Mouse (Mus musculus) kidney, postnatal 0 days (tissue): ENCODE measurements at regions not wholly inside any gene's neighbourhood (a gene's known extent, or its start where the extent isn't known, plus 50 kb on each side); places are given as distances from the start of the nearest gene placed in this dataset.
A peak's percentile ranks its signal among the peaks of the same experiment; 100 is the strongest.

Experiments
- ATAC-seq: fragments of 200-750 bp; cut with Nextera tagmentation; replicated peaks from 2 replicates; pipeline ENCODE4 v1.8.0; 2017; ENCODE audit warnings: low read depth, moderate number of reproducible peaks, moderate TSS enrichment, moderate library complexity; ENCODE audit not compliant: low FRiP score
- DNase-seq: peaks from one replicate; pipeline ENCODE4 v3.0.0-alpha.2; 2016; ENCODE audit warnings: low spot score
- H3K27ac ChIP-seq: fragments of 300-500 bp; sonication (generic); 2 replicates; pipeline ENCODE4 v1.5.1; 2014; ENCODE audit warnings: mild to moderate bottlenecking
- H3K27me3 ChIP-seq: fragments of 300-500 bp; sonication (generic); 2 replicates; pipeline ENCODE4 v1.6.1; 2014; ENCODE audit warnings: low read length, mixed read lengths; ENCODE audit not compliant: insufficient read depth
- H3K36me3 ChIP-seq: fragments of 300-500 bp; sonication (generic); 2 replicates; pipeline ENCODE4 v1.6.1; 2014; ENCODE audit warnings: low read length, mixed read lengths; ENCODE audit not compliant: insufficient read depth
- H3K4me1 ChIP-seq: fragments of 300-500 bp; sonication (generic); replicated peaks from 2 replicates; pipeline ENCODE4 v1.6.1; 2014; ENCODE audit warnings: antibody characterized with exemption, low read length, mixed read lengths; ENCODE audit not compliant: insufficient read depth
- H3K4me2 ChIP-seq: fragments of 300-500 bp; sonication (generic); 2 replicates; pipeline ENCODE4 v1.6.1; 2014; ENCODE audit warnings: mild to moderate bottlenecking, low read length, moderate library complexity, mixed read lengths
- H3K4me3 ChIP-seq: fragments of 300-500 bp; sonication (generic); replicated peaks from 2 replicates; pipeline ENCODE4 v1.5.1; 2014; ENCODE audit warnings: low read depth, low read length
- H3K9ac ChIP-seq: fragments of 300-500 bp; sonication (generic); 2 replicates; pipeline ENCODE4 v1.6.1; 2014; ENCODE audit warnings: low read depth, low read length
- H3K9me3 ChIP-seq: fragments of 300-500 bp; sonication (generic); replicated peaks from 2 replicates; pipeline ENCODE4 v1.6.1; 2016; ENCODE audit warnings: low read length, inconsistent platforms, mixed read lengths
- CTCF ChIP-seq: IDR thresholded peaks from 2 replicates; pipeline ENCODE4 v1.5.1; 2016; ENCODE audit warnings: antibody characterized with exemption, low read depth, mild to moderate bottlenecking, moderate library complexity
- WGBS: fragments of 180-500 bp; shearing (Covaris S2); extraction: QIAGEN DNeasy Blood & Tissue Kit; methylation state at CpG from one replicate; pipeline ENCODE4 v1.1.7; 2014; 5-methylcytosine and 5-hydroxymethylcytosine counted together

GRCm38 (mm10) chr12:26191982-26192576, 223.0 kb downstream of the Rnf144a start:
- no peak overlapping the region for H3K4me2 ChIP-seq
- H3K4me1 ChIP-seq = no peaks in the 10 kb centered on the region
- no peak overlapping the region for H3K27ac ChIP-seq
- no peak overlapping the region for H3K4me3 ChIP-seq
- no peak for DNase-seq
- no peak for TF ChIP-seq CTCF
- ATAC-seq = no peak
- H3K9me3 ChIP-seq = no peaks in the 10 kb centered on the region
- 60% methylated on average over 4 of the region's 4 CpGs for WGBS
- H3K27me3 ChIP-seq = no peaks in the 10 kb centered on the region
- H3K9ac ChIP-seq = no peak overlapping the region
- no peaks in the 10 kb centered on the region for H3K36me3 ChIP-seq

GRCm38 (mm10) chr12:26191268-26191981, 223.6 kb downstream of the Rnf144a start:
- Histone ChIP-seq H3K27me3 (no peaks in the 10 kb centered on the region), H3K4me1 (no peaks in the 10 kb centered on the region), H3K9me3 (no peaks in the 10 kb centered on the region), H3K4me2 (peak overlapping the region; percentile 25; the same call in 1 of the 2 replicates), H3K9ac (no peak overlapping the region), H3K36me3 (no peaks in the 10 kb centered on the region), H3K27ac (no peak overlapping the region), H3K4me3 (no peak overlapping the region)
- TF ChIP-seq CTCF = no peak
- DNase-seq (peak; percentile 52), ATAC-seq (0 out of 2 replicates have a peak, but pooled peaks have one; percentile 40)
- WGBS = 37% methylated on average over 15 of the region's 15 CpGs

GRCm38 (mm10) chr12:26188996-26189395, 226.1 kb downstream of the Rnf144a start:
- no peak overlapping the region for H3K9ac ChIP-seq
- no peak overlapping the region for H3K4me3 ChIP-seq
- DNase-seq (no peak), ATAC-seq (no peak)
- no peaks in the 10 kb centered on the region for H3K9me3 ChIP-seq
- H3K4me1 ChIP-seq = no peaks in the 10 kb centered on the region
- 78% methylated on average over 2 of the region's 2 CpGs for WGBS
- no peaks in the 10 kb centered on the region for H3K36me3 ChIP-seq
- no peaks in the 10 kb centered on the region for H3K27me3 ChIP-seq
- no peak for TF ChIP-seq CTCF
- H3K27ac ChIP-seq = no peak overlapping the region
- H3K4me2 ChIP-seq = no peak overlapping the region

DNA sequence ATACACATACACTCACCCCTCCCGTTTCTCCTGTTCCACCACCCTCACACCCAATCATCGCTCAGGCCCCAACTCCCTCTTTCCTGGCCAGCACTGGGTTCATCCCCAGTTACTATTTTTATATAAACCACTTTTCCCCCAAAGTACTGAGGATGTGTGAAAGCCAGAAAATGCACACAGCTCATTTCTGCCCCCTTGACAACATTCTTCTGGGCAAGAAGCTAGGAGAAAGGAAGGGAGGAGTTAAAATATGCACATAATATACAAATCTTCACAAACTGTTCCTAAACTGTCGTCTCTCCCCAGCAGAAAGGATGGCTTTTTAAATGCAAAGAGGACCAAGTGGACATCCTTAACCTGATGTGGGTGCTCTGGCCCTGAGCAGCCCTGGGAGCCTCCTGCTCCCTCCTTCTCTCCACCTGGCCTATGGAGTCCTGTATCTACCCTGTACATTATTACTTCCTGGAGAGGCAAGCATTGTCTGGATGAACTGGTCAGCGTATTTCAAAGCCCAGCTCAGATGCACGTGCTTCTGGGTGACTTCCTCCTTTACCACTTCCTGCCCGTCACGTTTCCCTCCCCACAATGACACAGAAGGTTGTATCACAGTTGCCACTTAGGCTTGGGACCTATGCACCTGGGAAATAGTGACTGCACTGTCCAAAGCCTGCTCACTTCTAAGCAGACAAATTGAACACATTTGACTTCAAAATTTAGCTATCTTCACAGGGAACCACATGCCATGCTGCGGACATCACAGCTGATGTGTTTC, 227.8 kb downstream of the Rnf144a start:
- ATAC-seq (no peak), DNase-seq (no peak)
- no peaks in the 10 kb centered on the region for H3K4me1 ChIP-seq
- no peak overlapping the region for H3K4me3 ChIP-seq
- H3K4me2 ChIP-seq = no peak overlapping the region
- no peaks in the 10 kb centered on the region for H3K36me3 ChIP-seq
- no peak overlapping the region for H3K9ac ChIP-seq
- WGBS = 72% methylated on average over 8 of the region's 8 CpGs
- no peaks in the 10 kb centered on the region for H3K27me3 ChIP-seq
- H3K27ac ChIP-seq = no peak overlapping the region
- no peak for TF ChIP-seq CTCF
- H3K9me3 ChIP-seq = no peaks in the 10 kb centered on the region

- Histone ChIP-seq H3K9me3 (no peaks in the 10 kb centered on the region), H3K27ac (no peak overlapping the region), H3K9ac (no peak overlapping the region), H3K4me2 (no peak overlapping the region), H3K36me3 (no peaks in the 10 kb centered on the region), H3K4me1 (no peaks in the 10 kb centered on the region), H3K4me3 (no peak overlapping the region), H3K27me3 (no peaks in the 10 kb centered on the region)
- 90% methylated on average over 5 of the region's 5 CpGs for WGBS
- DNase-seq (no peak), ATAC-seq (no peak)
- no peak for TF ChIP-seq CTCF
These were observed 230.2 kb downstream of the Rnf144a start for GRCm38 (mm10) chr12:26184701-26185460.

DNA sequence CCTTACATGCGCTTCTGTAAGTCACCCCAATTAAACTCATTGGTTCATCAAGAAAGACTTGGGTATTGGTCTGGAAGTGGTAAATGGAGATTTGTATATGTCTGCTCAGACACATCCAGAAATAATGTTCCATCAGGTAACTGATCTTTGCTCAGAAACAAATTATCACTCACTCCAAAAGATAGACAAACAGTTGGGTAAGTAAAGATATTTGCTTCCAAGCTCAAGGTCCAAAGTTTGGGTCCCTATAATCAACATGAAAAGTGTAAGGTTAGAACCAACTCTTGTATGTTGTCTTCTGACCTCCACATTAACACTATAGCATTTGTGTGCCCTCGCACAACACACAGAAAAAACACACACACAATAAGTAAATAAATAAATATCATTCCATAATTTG, 232.0 kb downstream of the Rnf144a start:
- no peak for DNase-seq
- no peak for TF ChIP-seq CTCF
- no peak overlapping the region for H3K27ac ChIP-seq
- ATAC-seq = no peak
- no peaks in the 10 kb centered on the region for H3K9me3 ChIP-seq
- 93% methylated on average over 2 of the region's 2 CpGs for WGBS
- H3K36me3 ChIP-seq = no peaks in the 10 kb centered on the region
- no peak overlapping the region for H3K4me2 ChIP-seq
- H3K9ac ChIP-seq = no peak overlapping the region
- H3K27me3 ChIP-seq = no peaks in the 10 kb centered on the region
- H3K4me1 ChIP-seq = no peaks in the 10 kb centered on the region
- H3K4me3 ChIP-seq = no peak overlapping the region
